Mouse (Mus musculus): ENCODE measurements around the gene Il12rb1.

Il12rb1 gene

DNA sequence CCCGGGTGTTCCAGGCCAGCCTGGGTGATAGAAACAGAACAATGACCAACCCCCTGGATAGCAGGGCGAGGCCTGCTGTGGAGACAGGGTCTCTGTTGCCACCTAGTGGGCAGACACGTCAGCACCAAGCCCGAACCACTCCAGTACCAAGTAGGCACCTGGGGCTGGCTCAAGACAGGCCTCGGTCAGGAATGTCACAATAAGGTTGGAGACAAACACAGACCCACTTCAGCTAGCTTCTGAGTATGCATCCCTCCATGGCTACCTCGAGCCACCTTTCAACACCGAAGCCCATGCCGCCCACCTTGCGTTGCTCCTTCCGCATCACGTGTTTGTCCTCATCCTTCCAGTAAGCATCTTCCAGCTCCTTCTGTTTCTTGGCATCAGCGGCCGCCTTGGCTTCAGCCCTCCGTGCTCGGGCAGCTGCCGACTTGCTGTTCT, 61.4 kb downstream of the Il12rb1 start:
- peak; percentile 80 to 91 for DNase-seq (ENCODE audit: inconsistent age in 2 of 2, low spot score in 1 of 2)

All from adrenal gland, adult (tissue).